Mouse (Mus musculus) cerebellum, postnatal 36 days (tissue): ENCODE results near the gene Pnma3.
"Not testable (repeated sequence)": the region's sequence is repeated elsewhere in the genome, so short reads cannot be mapped to it uniquely, and the experiment has no call there.

Experiments used
- DNase-seq, 2 experiments: peaks; one replicate each; pipeline ENCODE4 v3.0.0; 2021 to 2022; ENCODE audit warnings: mixed read lengths in 2 of 2

Pnma3 gene

DNA sequence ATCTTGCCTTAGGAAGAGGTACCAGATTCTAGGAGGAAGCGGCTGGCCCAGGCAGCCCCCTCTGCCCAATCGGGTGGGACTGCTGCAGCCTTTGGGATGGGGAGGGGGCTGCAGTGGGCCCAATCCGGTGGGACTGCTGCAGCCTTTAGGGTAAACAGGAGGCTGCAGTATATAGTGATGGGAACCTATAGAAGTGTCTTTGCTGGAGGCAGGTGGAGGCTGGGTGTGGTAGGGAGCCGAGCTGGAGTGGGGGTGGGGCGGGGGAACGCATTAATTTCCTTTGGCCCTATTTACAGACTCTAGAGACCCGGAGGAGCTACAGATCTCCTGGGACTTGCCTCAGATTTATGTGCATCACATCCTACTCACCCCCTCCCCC is at the start of gene Pnma3:
Pnma3 (plus strand) TSS at position 373 of the 379 bp plus-strand sequence.
- peak in 1 of 2 experiments; percentile 14 for DNase-seq

DNA sequence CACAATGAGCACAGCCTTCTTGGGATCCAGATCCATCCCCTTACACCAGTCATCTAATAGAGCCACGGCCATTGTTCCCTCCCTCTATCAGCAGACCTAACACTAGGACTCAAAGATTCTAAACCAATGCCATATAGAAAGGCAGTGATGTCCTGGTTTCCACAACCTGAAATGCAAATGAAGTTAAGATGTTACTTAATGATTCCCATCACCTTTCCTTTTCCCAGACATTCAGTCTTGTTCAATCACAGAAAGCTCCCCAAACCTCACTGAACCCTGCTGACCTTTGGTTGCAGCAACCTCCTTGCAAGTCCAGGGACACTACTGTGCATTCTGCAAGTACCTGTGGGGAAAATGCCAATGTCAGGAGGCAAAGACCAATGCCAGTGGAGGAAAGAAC is 27.6 kb upstream of the Pnma3 start, which contains the start of gene Pnma5:
Pnma5 (minus strand) TSS at position 101 of the 400 bp plus-strand sequence.
- no peak for DNase-seq

DNA sequence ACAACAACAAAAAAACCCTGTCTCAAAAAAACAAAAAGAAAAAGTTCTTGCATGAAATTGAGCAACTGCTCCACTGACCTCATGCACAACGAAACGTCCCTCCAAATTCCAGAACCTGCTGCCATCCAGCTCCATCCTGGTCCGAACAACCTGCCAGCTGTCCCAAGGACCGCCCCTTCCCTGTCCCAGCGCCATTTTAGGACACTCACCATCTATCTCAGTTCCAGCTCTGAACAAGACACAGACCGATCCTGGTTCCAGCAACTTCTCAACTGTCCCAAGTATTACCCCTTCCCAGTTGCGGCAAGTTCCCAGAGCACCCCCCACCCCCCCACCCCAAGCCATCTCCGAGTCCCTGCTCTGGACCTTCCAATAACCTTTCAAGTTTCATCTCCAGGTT is 25.8 kb upstream of the Pnma3 start:
- DNase-seq = no peak

DNA sequence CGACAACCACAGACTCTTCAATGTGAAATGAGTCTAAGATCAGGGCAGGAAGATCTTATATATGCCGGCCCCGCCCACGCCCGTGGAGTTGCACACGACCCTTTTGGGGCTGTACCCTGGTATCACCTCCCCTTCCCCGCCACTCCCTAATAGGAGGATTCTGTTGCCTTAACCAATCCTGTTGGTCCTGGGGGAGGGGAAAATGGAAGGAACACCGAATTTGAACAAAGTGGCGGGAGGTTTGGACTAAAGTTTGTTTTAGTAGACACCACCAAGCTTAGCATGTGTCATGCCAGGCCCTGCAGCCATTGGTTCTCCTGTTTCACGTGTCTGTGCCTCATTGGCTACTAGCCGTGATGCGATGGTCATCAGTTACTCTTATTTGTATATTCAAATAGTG is 24.9 kb upstream of the Pnma3 start:
- no peak for DNase-seq

DNA sequence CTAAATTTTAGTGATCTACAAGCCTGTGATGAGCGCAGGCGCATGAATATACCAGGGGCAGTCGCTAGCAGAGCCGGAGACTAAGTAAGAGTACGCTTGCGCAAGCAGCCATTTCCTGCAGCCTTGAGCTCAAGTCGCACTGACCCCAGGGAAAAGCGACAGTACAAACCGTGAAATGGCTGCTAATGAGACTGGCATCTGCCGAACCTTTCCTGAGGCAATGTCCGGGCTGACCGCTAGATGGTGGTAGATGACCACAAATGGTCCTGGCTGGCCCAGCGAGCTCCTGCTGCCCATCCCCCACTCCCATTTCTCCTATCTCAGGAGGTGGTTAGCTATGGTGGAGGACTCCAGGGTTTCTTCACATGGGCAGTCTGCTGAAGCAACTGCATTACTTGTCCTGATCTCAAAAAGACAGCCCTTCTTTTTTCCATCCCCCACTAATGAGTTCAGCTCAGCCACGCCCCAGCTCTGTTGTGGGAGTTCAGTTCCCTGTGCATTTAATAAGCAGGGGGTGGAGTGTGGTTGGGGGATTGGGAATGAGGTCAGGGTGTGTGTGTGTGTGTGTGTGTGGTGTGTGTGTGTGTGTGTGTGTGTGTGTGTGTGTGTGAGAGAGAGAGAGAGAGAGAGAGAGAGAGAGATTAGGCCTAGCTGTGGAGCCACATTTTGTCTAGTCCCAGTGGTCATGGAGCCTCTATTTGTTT is 10.6 kb upstream of the Pnma3 start:
- DNase-seq = peak; percentile 93 to 98

DNA sequence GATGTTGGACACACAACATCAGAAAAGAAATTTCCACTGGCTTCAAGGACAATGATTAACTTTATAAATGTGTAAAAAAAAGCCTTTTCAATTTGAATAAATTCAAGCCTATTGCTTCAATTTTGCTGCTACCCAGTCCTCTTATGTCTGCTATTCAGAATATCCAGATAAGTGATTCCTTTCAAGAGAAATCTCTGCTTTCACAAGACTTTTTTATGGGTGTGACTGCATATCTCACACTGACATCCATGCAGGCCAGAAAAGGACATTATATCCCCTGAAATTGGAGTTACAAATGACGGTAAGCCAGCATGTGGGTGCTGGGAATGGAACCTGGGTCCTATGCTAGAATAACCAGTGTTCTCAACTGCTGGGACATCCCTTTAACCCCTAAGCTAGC is 3.1 kb upstream of the Pnma3 start:
- no peak for DNase-seq

DNA sequence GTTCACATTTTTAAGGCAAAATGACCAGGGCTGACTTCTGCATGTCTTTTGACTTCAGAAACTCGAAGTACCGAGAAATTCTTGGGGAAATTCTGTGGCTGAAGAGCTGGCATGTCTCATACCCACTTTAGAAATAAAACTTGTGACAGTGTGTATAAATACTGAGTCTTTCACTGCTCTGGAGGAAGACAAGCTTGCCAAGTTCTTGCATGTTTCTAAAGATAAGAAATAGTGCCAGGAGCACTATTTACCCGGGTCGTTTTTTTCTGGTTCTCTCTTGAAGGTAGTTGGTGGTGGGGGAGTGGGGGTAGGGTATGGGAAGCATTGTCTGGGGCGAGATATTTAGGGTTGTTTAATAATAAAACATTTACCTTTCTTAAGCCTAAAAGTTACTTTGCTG is 2.3 kb upstream of the Pnma3 start:
- DNase-seq = no peak

DNA sequence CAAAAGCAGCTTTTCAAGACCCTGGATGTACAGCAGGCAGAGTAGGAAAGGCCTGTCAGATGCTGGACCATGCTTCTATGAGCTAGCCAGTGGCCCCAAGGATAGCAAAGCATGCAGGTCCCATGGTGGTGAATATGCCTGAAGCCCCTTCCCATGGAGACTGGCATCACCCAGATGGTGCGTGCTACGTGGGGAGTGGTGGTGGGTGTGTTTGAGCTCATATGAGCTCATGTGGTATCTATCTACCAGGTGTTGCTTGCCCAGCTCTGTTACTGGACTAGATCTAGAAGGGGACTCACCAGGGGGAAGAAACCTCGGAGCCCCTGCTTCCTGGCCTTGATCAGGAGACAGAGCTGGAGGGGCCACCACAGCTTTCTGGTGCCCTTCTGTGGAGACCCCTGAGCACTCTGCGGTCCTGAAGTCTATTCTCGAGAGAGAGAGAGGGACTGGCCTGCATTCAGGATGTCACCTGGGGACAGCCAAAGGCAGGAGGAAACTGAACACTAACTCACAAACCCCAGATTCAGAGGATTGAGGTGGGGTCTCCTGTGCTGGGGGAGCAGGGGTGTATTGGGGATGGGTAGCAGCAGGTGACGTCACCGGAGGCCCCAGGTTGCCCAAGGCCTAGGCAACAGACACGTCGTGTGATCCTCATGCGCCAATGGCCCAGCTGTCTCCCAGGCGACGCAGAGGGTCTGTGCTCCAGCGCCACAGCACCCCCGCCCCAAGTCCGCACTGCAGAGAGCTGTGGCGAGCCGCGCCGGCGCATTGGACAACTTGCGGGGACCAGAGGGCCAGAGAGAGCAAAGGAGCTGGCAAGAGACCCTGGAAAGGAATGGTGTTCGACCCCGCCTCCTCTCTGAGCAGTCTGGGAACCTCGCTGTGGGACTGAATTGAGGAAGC is 824 bp upstream of the Pnma3 start:
- DNase-seq = peak; percentile 21 to 36

DNA sequence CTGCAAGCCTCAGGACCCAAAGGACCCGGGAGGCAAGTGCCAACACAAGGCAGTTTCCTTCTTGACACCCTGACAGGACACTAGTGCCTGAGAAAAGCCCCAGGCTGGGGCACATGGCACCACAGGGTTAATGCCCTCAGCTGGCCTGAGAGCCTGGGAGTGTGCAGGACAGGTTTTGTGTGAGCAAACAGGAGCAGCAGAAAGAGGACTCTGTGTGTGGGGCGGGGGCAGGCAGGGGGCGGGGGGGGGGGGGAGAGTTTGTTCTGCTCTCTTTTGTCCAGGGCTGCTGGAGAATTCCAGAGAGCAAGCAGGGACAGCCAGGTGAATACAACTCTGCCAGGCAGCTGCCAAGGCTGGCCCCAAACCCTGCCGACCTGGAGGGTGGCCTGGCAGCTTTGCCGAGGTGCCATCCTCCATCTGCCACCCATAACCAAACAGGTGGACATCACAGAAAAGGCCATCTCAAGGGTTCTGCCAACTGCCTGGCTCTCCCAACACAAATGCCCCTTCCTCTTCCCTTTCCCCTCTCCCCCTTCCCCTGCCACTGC is 2.3 kb downstream of the Pnma3 start:
- DNase-seq = not testable (repeated sequence)

DNA sequence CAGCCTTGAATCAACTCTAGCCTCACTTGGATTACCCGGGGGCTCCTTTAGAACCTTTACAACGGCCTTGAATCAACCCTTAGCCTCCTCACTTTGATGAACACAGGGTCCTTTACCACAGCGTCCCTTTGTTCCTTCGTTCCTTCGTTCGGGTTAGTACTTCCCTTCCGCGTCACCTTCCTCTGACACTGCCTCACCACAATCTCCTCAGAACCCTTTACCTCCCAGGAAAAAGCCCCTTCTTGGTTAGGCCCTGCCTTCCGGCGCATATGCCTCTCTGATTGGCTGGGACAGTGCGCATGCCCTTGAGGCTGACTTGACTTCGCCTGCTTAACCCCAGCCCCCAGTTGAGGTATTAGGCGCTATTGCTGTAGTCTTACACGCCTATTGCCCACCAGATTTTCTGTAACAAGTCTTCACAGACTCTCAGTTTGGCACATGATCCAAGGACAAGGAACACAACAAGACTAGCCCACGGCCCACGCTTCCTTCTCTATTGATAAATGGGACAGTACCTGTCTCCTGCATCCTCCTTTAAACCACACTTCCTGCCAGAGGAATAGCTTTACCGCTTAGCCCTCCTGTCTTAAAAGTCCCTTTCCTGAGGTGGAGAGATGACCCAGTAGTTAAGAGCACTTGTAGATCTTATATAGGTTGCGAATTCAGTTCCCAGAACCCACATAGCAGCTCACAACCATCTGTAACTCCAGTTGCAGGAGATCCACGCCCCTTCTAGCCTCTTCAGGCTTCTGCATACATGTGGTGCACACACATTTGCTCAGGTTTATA is 17.9 kb downstream of the Pnma3 start, which contains the start of gene Xlr4a:
Xlr4a (minus strand) TSS at position 212 of the 789 bp plus-strand sequence.
- not testable (repeated sequence) for DNase-seq

DNA sequence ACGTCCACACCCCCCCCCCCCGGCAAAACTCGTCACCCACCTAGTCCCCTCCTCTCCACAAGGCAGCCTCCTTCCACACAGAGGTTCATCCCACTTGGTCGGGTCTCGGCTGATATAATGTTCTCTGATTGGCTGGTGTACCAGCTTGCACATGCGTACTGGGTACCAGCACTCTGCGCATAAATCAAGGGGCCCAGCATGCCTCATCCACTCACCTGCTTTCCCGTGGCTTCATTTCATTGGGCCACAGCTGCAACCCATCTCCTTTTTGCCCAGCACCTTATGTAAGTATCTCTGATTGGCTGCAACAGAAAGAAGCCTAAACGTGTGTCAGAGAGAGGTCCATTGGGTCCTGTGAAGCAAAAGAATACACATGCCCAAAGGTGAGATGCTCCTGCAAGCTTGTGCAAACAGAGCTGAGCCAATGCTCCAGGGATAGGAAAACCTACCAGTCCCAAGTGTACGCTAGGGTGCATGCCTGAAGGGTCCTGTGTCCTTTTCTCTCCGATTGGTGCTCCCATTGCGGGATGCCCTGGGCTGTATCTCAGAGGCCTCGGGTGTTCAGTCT is 32.4 kb downstream of the Pnma3 start, which contains the start of gene Xlr3a:
Xlr3a (minus strand) TSS at position 155 of the 568 bp plus-strand sequence.
- DNase-seq = peak in 1 of 2 experiments; percentile 29

DNA sequence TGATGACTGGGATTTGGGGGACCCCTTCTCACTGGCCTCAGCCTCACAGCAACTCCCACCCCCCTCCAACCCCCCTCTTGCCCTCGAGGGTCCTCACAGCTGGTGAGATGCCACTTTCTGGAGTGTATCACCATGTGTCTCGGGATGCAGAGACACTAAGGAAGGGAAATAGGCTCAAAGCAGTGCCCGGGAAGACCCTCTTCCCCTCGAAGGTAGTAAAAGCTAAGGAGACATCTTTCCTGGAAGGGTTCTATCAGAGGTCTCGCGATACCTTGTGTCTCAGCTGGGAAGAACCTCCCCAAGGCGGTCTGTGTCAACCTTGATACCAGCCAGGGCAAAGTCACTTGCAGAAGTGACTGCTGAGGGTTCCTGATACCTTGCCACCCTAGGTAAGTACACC is 52.2 kb downstream of the Pnma3 start, which contains the start of gene Gm14685:
Gm14685 (plus strand) TSS at position 301 of the 400 bp plus-strand sequence.
- not testable (repeated sequence) for DNase-seq
